Mouse (Mus musculus) MEL (cell line): ENCODE results near the gene Atrn.

ENCODE experiments used
- CTCF ChIP-seq, 3 experiments: IDR thresholded peaks in 2 of 3; conservative IDR thresholded peaks in 1 of 3; 2 replicates each; pipeline ENCODE4 v1.5.1; 2011 to 2012; ENCODE audit warnings: low read length in 3 of 3, low read depth in 2 of 3, mild to moderate bottlenecking in 2 of 3, improper control_type of control experiment in 1 of 3, inconsistent platforms in 1 of 3, mixed read lengths in 1 of 3, moderate library complexity in 1 of 3; ENCODE audit not compliant: control insufficient read depth in 1 of 3, insufficient read depth in 1 of 3, poor library complexity in 1 of 3, severe bottlenecking in 1 of 3
- ELF1 ChIP-seq: IDR thresholded peaks from 2 replicates; pipeline ENCODE4 v1.6.1; 2014; ENCODE audit warnings: low read depth, mild to moderate bottlenecking, inconsistent platforms, low read length, improper control_type of control experiment, moderate library complexity
- EP300 ChIP-seq, 2 experiments: IDR thresholded peaks; 2 replicates each; pipeline ENCODE4 v1.6.1; 2011; ENCODE audit warnings: improper control_type of control experiment in 2 of 2, low read length in 2 of 2, low read depth in 1 of 2, mild to moderate bottlenecking in 1 of 2
- ETS1 ChIP-seq: IDR thresholded peaks from 2 replicates; pipeline ENCODE4 v1.6.1; 2012; ENCODE audit warnings: low read depth, mild to moderate bottlenecking, inconsistent platforms, low read length, improper control_type of control experiment, moderate library complexity
- GABPA ChIP-seq: IDR thresholded peaks from 2 replicates; pipeline ENCODE4 v1.6.1; 2012; ENCODE audit warnings: low read depth, mild to moderate bottlenecking, inconsistent platforms, low read length, improper control_type of control experiment, moderate library complexity
- JUND ChIP-seq: IDR thresholded peaks from 2 replicates; pipeline ENCODE4 v1.6.1; 2011; ENCODE audit warnings: low read depth, mild to moderate bottlenecking, improper control_type of control experiment, low read length
- MAX ChIP-seq: IDR thresholded peaks from 2 replicates; pipeline ENCODE4 v1.6.1; 2011; ENCODE audit warnings: low read length, improper control_type of control experiment
- MYC ChIP-seq: IDR thresholded peaks from 2 replicates; pipeline ENCODE4 v1.6.1; 2011; ENCODE audit warnings: low read depth, mild to moderate bottlenecking, low read length, improper control_type of control experiment, moderate library complexity
- POLR2A ChIP-seq, 2 experiments: IDR thresholded peaks; 2 replicates each; pipeline ENCODE4 v1.6.1; 2011 to 2012; ENCODE audit warnings: low read length in 2 of 2, mild to moderate bottlenecking in 2 of 2, control low read depth in 1 of 2, improper control_type of control experiment in 1 of 2, low read depth in 1 of 2, moderate library complexity in 1 of 2; ENCODE audit not compliant: control insufficient read depth in 1 of 2, insufficient read depth in 1 of 2, poor library complexity in 1 of 2
- POLR2AphosphoS2 ChIP-seq: IDR thresholded peaks from 2 replicates; pipeline ENCODE4 v1.6.1; 2011; ENCODE audit warnings: low read length, improper control_type of control experiment
- RAD21 ChIP-seq: IDR thresholded peaks from 2 replicates; pipeline ENCODE4 v1.6.1; 2011; ENCODE audit warnings: mild to moderate bottlenecking, low read depth, low read length, improper control_type of control experiment
- SMC3 ChIP-seq: IDR thresholded peaks from 2 replicates; pipeline ENCODE4 v1.6.1; 2011; ENCODE audit warnings: low read depth, low read length, improper control_type of control experiment
- TCF12 ChIP-seq: IDR thresholded peaks from 2 replicates; pipeline ENCODE4 v1.6.1; 2014; ENCODE audit warnings: low read depth, mild to moderate bottlenecking, inconsistent platforms, low read length, improper control_type of control experiment, moderate library complexity
- ZMIZ1 ChIP-seq: IDR thresholded peaks from 2 replicates; pipeline ENCODE4 v1.6.1; 2012; ENCODE audit warnings: low read depth, mild to moderate bottlenecking, inconsistent platforms, low read length, improper control_type of control experiment, moderate library complexity

GRCm38 (mm10) chr2:131054646-131055264 lies 148.5 kb downstream of the Atrn start:
- TF ChIP-seq JUND = no peak
- TF ChIP-seq TCF12 = no peak
- TF ChIP-seq MAX = no peak
- no peak for TF ChIP-seq CTCF (IDR thresholded peaks at IDR 0.05 in 2 of 3, conservative IDR thresholded peaks at IDR 0.05 in 1 of 3; ENCODE audit: control insufficient read depth in 1 of 3, insufficient read depth in 1 of 3, low read depth in 2 of 3, low read length in 3 of 3, poor library complexity in 1 of 3, severe bottlenecking in 1 of 3)
- TF ChIP-seq ELF1 = no peak
- TF ChIP-seq POLR2AphosphoS2 = no peak
- TF ChIP-seq ZMIZ1 = no peak
- no peak for TF ChIP-seq MYC
- no peak for TF ChIP-seq RAD21
- no peak for TF ChIP-seq EP300 (IDR thresholded peaks at IDR 0.05; ENCODE audit: low read depth in 1 of 2, low read length in 2 of 2)
- TF ChIP-seq POLR2A (IDR thresholded peaks at IDR 0.05; ENCODE audit: control insufficient read depth in 1 of 2, insufficient read depth in 1 of 2, low read depth in 1 of 2, low read length in 2 of 2, poor library complexity in 1 of 2) = no peak
- no peak for TF ChIP-seq GABPA
- TF ChIP-seq ETS1 = no peak
- no peak for TF ChIP-seq SMC3
